Mouse (Mus musculus) heart, adult 2 months (tissue): ENCODE measurements around the gene Pomgnt1.

Experiments
- EP300 ChIP-seq: fragments of 200-500 bp; IDR thresholded peaks from 2 replicates; pipeline ENCODE4 v1.6.1; 2011; ENCODE audit warnings: low read depth, low read length, control low read depth; ENCODE audit not compliant: insufficient read depth
- POLR2A ChIP-seq: fragments of 200-500 bp; IDR thresholded peaks from 2 replicates; pipeline ENCODE4 v1.6.1; 2011; ENCODE audit warnings: mild to moderate bottlenecking, low read depth, low read length, control low read depth; ENCODE audit not compliant: insufficient read depth

GRCm38 (mm10) chr4:116122762-116123161 is 878 bp upstream of the Pomgnt1 start:
- TF ChIP-seq EP300 (no peak), POLR2A (no peak)
